Mouse (Mus musculus) left cerebral cortex, postnatal 36 days (tissue): ENCODE measurements around the gene Gng12. TPM values are rescaled to one million over a fixed set of nuclear protein-coding genes. Genes with fewer than 3 reads are reported as not detected.
"Not testable (repeated sequence)": the region's sequence is repeated elsewhere in the genome, so short reads cannot be mapped to it uniquely, and the experiment has no call there.

ENCODE experiments used
- DNase-seq, 2 experiments: peaks; one replicate each; pipeline ENCODE4 v3.0.0; 2021 to 2022; ENCODE audit warnings: low spot score in 2 of 2, mixed read lengths in 1 of 2
- intact Hi-C: fragments of 180-260 bp; cut with DNase I; formaldehyde crosslinking; loops from one replicate; pipeline ENCODE4 v1.15.1; 2025
- total RNA-seq, 2 experiments: library from RNA; stranded (reverse); gene quantifications; 2 replicates each; pipeline ENCODE4 v1.2.3; 2021

The Gng12 gene
- total RNA-seq, 2 experiments from 2014 or later: 55.8 to 69.6 TPM

GRCm38 (mm10) chr6:67014679-67015075, 118.5 kb downstream of the Gng12 start:
- intact Hi-C loops: no loop called here
- DNase-seq: no peak

- intact Hi-C loops: no loop called here
- no peak for DNase-seq
Measured at GRCm38 (mm10) chr6:67015739-67016519, 119.7 kb downstream of the Gng12 start.

GRCm38 (mm10) chr6:67016520-67017111, 120.4 kb downstream of the Gng12 start:
- intact Hi-C loops: no loop called here
- no peak for DNase-seq

GRCm38 (mm10) chr6:67018365-67018764, 122.2 kb downstream of the Gng12 start:
- intact Hi-C loops: no loop called here

GRCm38 (mm10) chr6:67019001-67019400, 122.8 kb downstream of the Gng12 start:
- intact Hi-C loops, DNase-seq: not testable (repeated sequence)

More at GRCm38 (mm10) chr6:67018365-67018764, 122.2 kb downstream of the Gng12 start:
- DNase-seq: no peak

- intact Hi-C loops: no loop called here
- DNase-seq: no peak
Measured at GRCm38 (mm10) chr6:67021308-67021707, 125.1 kb downstream of the Gng12 start.

GRCm38 (mm10) chr6:67023729-67024128, 127.5 kb downstream of the Gng12 start:
- intact Hi-C loops: no loop called here
- no peak for DNase-seq

- DNase-seq: no peak
Measured at GRCm38 (mm10) chr6:67026661-67027060, 130.5 kb downstream of the Gng12 start.

GRCm38 (mm10) chr6:67027438-67028142, 131.4 kb downstream of the Gng12 start:
- intact Hi-C loops: no loop called here
- no peak for DNase-seq

More at GRCm38 (mm10) chr6:67026661-67027060, 130.5 kb downstream of the Gng12 start:
- intact Hi-C loops: no loop called here

- DNase-seq: no peak
- intact Hi-C loops: no loop called here
Measured at GRCm38 (mm10) chr6:67029312-67029950, 133.2 kb downstream of the Gng12 start.

- intact Hi-C loops: loop anchor here (10.0 kb wide), 1 partner anchor 135 kb away; the partner anchor contains the start of gene Gng12
- no peak for DNase-seq
Measured at GRCm38 (mm10) chr6:67029987-67030386, 133.8 kb downstream of the Gng12 start.

GRCm38 (mm10) chr6:67030416-67030815, 134.2 kb downstream of the Gng12 start:
- intact Hi-C loops: loop anchor here (10.0 kb wide), 1 partner anchor 136 kb away; the partner anchor contains the start of gene Gng12
- DNase-seq: no peak

- DNase-seq: no peak
- intact Hi-C loops: loop anchor here (10.0 kb wide), 1 partner anchor 136 kb away; the partner anchor contains the start of gene Gng12
Measured at GRCm38 (mm10) chr6:67030846-67031245, 134.6 kb downstream of the Gng12 start.

GRCm38 (mm10) chr6:67032551-67032950, 136.4 kb downstream of the Gng12 start:
- intact Hi-C loops: loop anchor here (10.0 kb wide), 1 partner anchor 138 kb away; the partner anchor contains the start of gene Gng12
- DNase-seq: not testable (repeated sequence)

GRCm38 (mm10) chr6:67032972-67033371, 136.8 kb downstream of the Gng12 start:
- not testable (repeated sequence) for DNase-seq
- intact Hi-C loops: loop anchor here (10.0 kb wide), 1 partner anchor 138 kb away; the partner anchor contains the start of gene Gng12

- no peak for DNase-seq
- intact Hi-C loops: loop anchor here (10.0 kb wide), 1 partner anchor 139 kb away; the partner anchor contains the start of gene Gng12
Measured at GRCm38 (mm10) chr6:67033604-67034003, 137.4 kb downstream of the Gng12 start.

GRCm38 (mm10) chr6:67034331-67035130, 138.3 kb downstream of the Gng12 start:
- no peak for DNase-seq
- intact Hi-C loops: loop anchor here (5.0 to 10.0 kb wide), 4 partner anchors 72 to 140 kb away; partner anchors contain the start of gene Gng12
